23 mouse cellular contexts compared by ENCODE assay signal in genomic region chr3:20142576-20142975, GRCm38 (mm10). TPM values are rescaled to one million over a fixed set of nuclear protein-coding genes. Genes with fewer than 3 reads are reported as not detected.
DNase-seq lines count a peak whose midpoint lies in the region; ATAC-seq and TF ChIP-seq lines count a peak whose summit lies in the region.
"Had no signal": no experiment of that assay in that cellular context is flagged by ENCODE, and none has a peak within 500 bp of the region (broad histone marks: within the 10 kb centered on the region; RNA-seq: fewer than 3 reads in every experiment).

No protein-coding gene starts in this region.

- H3K4me3 ChIP-seq in heart, embryonic 12.5 days: no peak overlapping the region
- no peak overlapping the region for H3K4me3 ChIP-seq in heart, embryonic 15.5 days
- H3K4me3 ChIP-seq in embryonic fibroblast, embryonic 13.5 days (ENCODE audit: insufficient read depth, low read length): no peak overlapping the region
- H3K4me3 ChIP-seq: gastrocnemius, adult 2 months; hindbrain, embryonic 10.5 days; hindbrain, embryonic 13.5 days had no signal

- 56% methylated on average over 3 of the region's 3 CpGs for WGBS in heart, embryonic 12.5 days
- 39% methylated on average over 3 of the region's 3 CpGs for WGBS in heart, embryonic 15.5 days

- intact Hi-C loops in heart, postnatal 36 days (cut with DNase I): no loop called here

- H3K4me1 ChIP-seq in heart, embryonic 12.5 days (replicated peaks): peaks cover 46% of the 10 kb centered on the region
- peaks cover 48% of the 10 kb centered on the region for H3K4me1 ChIP-seq in heart, embryonic 15.5 days (replicated peaks)
- no peaks in the 10 kb centered on the region; the same call in 1 of the 2 replicates for H3K4me1 ChIP-seq in embryonic fibroblast, embryonic 13.5 days (ENCODE audit: control insufficient read depth, insufficient read depth, low read length)
- H3K4me1 ChIP-seq: hindbrain, embryonic 13.5 days had no signal

- peaks cover 41% of the 10 kb centered on the region for H3K36me3 ChIP-seq in heart, embryonic 12.5 days
- peaks cover 29% of the 10 kb centered on the region for H3K36me3 ChIP-seq in heart, embryonic 15.5 days
- H3K36me3 ChIP-seq: hindbrain, embryonic 10.5 days; hindbrain, embryonic 13.5 days had no signal

- H3K27me3 ChIP-seq in heart, embryonic 12.5 days (replicated peaks): no peaks in the 10 kb centered on the region
- H3K27me3 ChIP-seq in heart, embryonic 15.5 days: no peaks in the 10 kb centered on the region
- H3K27me3 ChIP-seq: hindbrain, embryonic 13.5 days had no signal

- no peaks in the 10 kb centered on the region for H3K9me3 ChIP-seq in heart, embryonic 12.5 days (replicated peaks)
- H3K9me3 ChIP-seq in heart, embryonic 15.5 days (replicated peaks): no peaks in the 10 kb centered on the region
- H3K9me3 ChIP-seq: hindbrain, embryonic 10.5 days; hindbrain, embryonic 13.5 days had no signal

- no peak for TF ChIP-seq CTCF in embryonic fibroblast, embryonic 13.5 days (IDR thresholded peaks at IDR 0.05; ENCODE audit: borderline replicate concordance, insufficient read depth, low read length)

- no peak overlapping the region for H3K9ac ChIP-seq in heart, embryonic 12.5 days
- H3K9ac ChIP-seq in heart, embryonic 15.5 days: no peak overlapping the region
- H3K9ac ChIP-seq: forebrain, postnatal 0 days; hindbrain, embryonic 13.5 days had no signal

- no peak for TF ChIP-seq POLR2A in embryonic fibroblast, embryonic 13.5 days (IDR thresholded peaks at IDR 0.05; ENCODE audit: low read depth, low read length)

- peak; percentile 35 for DNase-seq in heart, adult 11 months
- DNase-seq in heart, adult 8-10 months (ENCODE audit: low spot score): no peak
- DNase-seq in heart, postnatal 36 days: no peak
- no peak for DNase-seq in heart, adult 18-20 months
- no peak for DNase-seq in lung, postnatal 4 days
- DNase-seq: adrenal gland, adult 2 months; adrenal gland, postnatal 14 days; cerebellum, adult 11 months; cerebellum, adult 2 months; cerebellum, adult 9-11 months; cerebellum, postnatal 25 days; forebrain, postnatal 0 days; gastrocnemius, adult 2 months; gastrocnemius, postnatal 14 days; kidney, adult 2 months had no signal

- H3K4me2 ChIP-seq in heart, embryonic 12.5 days: no peak overlapping the region
- no peak overlapping the region for H3K4me2 ChIP-seq in heart, embryonic 15.5 days
- H3K4me2 ChIP-seq: hindbrain, embryonic 13.5 days had no signal

- no peak for ATAC-seq in heart, embryonic 12.5 days (ENCODE audit: insufficient number of reproducible peaks, low FRiP score)
- ATAC-seq in heart, embryonic 15.5 days (replicated peaks; ENCODE audit: insufficient number of reproducible peaks, insufficient read depth, low FRiP score, low read depth): no peak
- ATAC-seq: forebrain, embryonic 14.5 days; forebrain, postnatal 0 days; hindbrain, embryonic 16.5 days had no signal

- H3K27ac ChIP-seq in heart, embryonic 12.5 days (ENCODE audit: poor library complexity, severe bottlenecking): peak overlapping the region; percentile 68
- H3K27ac ChIP-seq in heart, embryonic 15.5 days: peak overlapping the region; percentile 50
- peak overlapping the region; percentile 25; the same call in 1 of the 2 replicates for H3K27ac ChIP-seq in embryonic fibroblast, embryonic 13.5 days (ENCODE audit: insufficient read depth, low read length)
- H3K27ac ChIP-seq: hindbrain, embryonic 10.5 days; hindbrain, embryonic 13.5 days; kidney, postnatal 0 days had no signal

RNA-seq across cellular contexts. Expression of gene Gyg, which starts 12.5 kb away (rescaled TPM):
- 100 to 1,000 TPM; 159 to 174 (median 169) TPM for total RNA-seq in heart, adult 8-10 months (2022)
- 687 and 707 TPM in 2 replicates for polyA plus RNA-seq in heart, embryonic 12.5 days (2016; fragmentation: Nextera tagmentation; extraction: Ambion mirVana)
- total RNA-seq in heart, postnatal 36 days (2021): 100 to 1,000 TPM; 151 to 158 TPM
- 463 and 501 TPM in 2 replicates for polyA plus RNA-seq in heart, embryonic 15.5 days (2015; fragmentation: Nextera tagmentation; extraction: Ambion mirVana)
- total RNA-seq in heart, adult 18-20 months (2021): 100 to 1,000 TPM; 154 to 168 TPM
- 75.1 and 89.4 TPM in 2 replicates for polyA plus RNA-seq in embryonic fibroblast, embryonic 13.5 days (2011; ENCODE audit: insufficient read length, low read depth, missing spikeins)
